Comparison of ENCODE assay signal across 12 mouse cellular contexts in the genomic region with DNA sequence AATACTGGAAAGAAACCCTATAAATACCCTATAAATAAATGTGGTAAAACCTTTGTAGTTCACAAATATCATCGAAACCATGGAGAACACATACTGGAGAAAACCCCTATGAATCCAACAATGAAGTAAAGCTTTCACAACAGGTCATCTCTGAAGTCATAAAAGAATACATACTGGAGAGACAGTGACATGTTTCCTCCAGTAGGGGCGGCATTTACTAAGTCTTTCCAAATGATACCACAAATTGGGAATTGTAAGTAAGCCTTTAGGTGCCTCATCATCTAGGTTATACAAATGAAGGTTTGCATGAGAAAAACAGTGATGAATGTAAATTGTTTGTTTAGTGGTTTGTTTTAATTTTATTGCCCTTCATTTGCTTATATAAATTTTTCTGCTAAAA. TPM values are rescaled to one million over a fixed set of nuclear protein-coding genes. Genes with fewer than 3 reads are reported as not detected.
DNase-seq lines count a peak whose midpoint lies in the region; ATAC-seq and TF ChIP-seq lines count a peak whose summit lies in the region.
"Had no signal": no experiment of that assay in that cellular context is flagged by ENCODE, and none has a peak within 500 bp of the region (broad histone marks: within the 10 kb centered on the region; RNA-seq: fewer than 3 reads in every experiment).

No protein-coding gene starts in this region.

- no peak overlapping the region for H3K9ac ChIP-seq in forebrain, embryonic 14.5 days (ENCODE audit: low read length)
- H3K9ac ChIP-seq in midbrain, postnatal 0 days (replicated peaks; ENCODE audit: low read length, poor library complexity, severe bottlenecking) = no peak overlapping the region
- H3K9ac ChIP-seq: embryonic facial prominence, embryonic 13.5 days had no signal

- no peak for ATAC-seq in forebrain, embryonic 14.5 days
- no peak for ATAC-seq in midbrain, postnatal 0 days (ENCODE audit: low FRiP score)
- 0 out of 2 replicates have a peak, but pooled peaks have one; percentile 59 for ATAC-seq in erythroid progenitor cell, adult 5-6 weeks (replicated peaks; ENCODE audit: low FRiP score, poor library complexity, severe bottlenecking)
- ATAC-seq in inflammation-experienced regulatory T-cells, adult 6 months = no peak
- ATAC-seq: Patski had no signal

- WGBS in forebrain, embryonic 14.5 days = 46% methylated on average over 2 of the region's 2 CpGs
- 56% methylated on average over 2 of the region's 2 CpGs for WGBS in forebrain, embryonic 10.5 days
- 52% methylated on average over 2 of the region's 2 CpGs for WGBS in midbrain, postnatal 0 days
- 49% methylated on average over 2 of the region's 2 CpGs for WGBS in midbrain, embryonic 10.5 days

- peak; percentile 47 for TF ChIP-seq CTCF in midbrain, postnatal 0 days (IDR thresholded peaks at IDR 0.05)

- H3K4me1 ChIP-seq in forebrain, embryonic 14.5 days (ENCODE audit: control insufficient read depth, insufficient read depth, low read length) = no peaks in the 10 kb centered on the region
- H3K4me1 ChIP-seq in forebrain, embryonic 10.5 days = no peaks in the 10 kb centered on the region
- H3K4me1 ChIP-seq in midbrain, postnatal 0 days (ENCODE audit: insufficient read depth, low read length) = no peaks in the 10 kb centered on the region
- no peaks in the 10 kb centered on the region for H3K4me1 ChIP-seq in midbrain, embryonic 10.5 days
- H3K4me1 ChIP-seq: embryonic facial prominence, embryonic 13.5 days had no signal

- DNase-seq in forebrain, embryonic 14.5 days (ENCODE audit: low spot score) = peak; percentile 13
- DNase-seq in forebrain, embryonic 10.5 days (ENCODE audit: extremely low spot score, low spot score) = no peak
- DNase-seq in midbrain, postnatal 0 days (ENCODE audit: low spot score) = no peak
- no peak for DNase-seq in midbrain, embryonic 10.5 days (ENCODE audit: low spot score)
- DNase-seq in thymus, postnatal 14 days = peak; percentile 29
- no peak for DNase-seq in ovary, postnatal 14 days (ENCODE audit: low spot score)
- DNase-seq: right cerebral cortex, postnatal 4 days had no signal

- no peaks in the 10 kb centered on the region for H3K36me3 ChIP-seq in forebrain, embryonic 14.5 days (ENCODE audit: control insufficient read depth, insufficient read depth, low read length)
- H3K36me3 ChIP-seq in forebrain, embryonic 10.5 days (replicated peaks) = no peaks in the 10 kb centered on the region
- H3K36me3 ChIP-seq in midbrain, postnatal 0 days (ENCODE audit: insufficient read depth, low read length) = no peaks in the 10 kb centered on the region
- H3K36me3 ChIP-seq in midbrain, embryonic 10.5 days = no peaks in the 10 kb centered on the region
- H3K36me3 ChIP-seq: embryonic facial prominence, embryonic 13.5 days had no signal

- no peak overlapping the region for H3K27ac ChIP-seq in forebrain, embryonic 14.5 days (ENCODE audit: low read depth, low read length)
- no peak overlapping the region for H3K27ac ChIP-seq in forebrain, embryonic 10.5 days
- H3K27ac ChIP-seq in midbrain, postnatal 0 days (ENCODE audit: low read depth, low read length) = no peak overlapping the region
- no peak overlapping the region for H3K27ac ChIP-seq in midbrain, embryonic 10.5 days (replicated peaks)
- H3K27ac ChIP-seq: embryonic facial prominence, embryonic 13.5 days; macrophage had no signal

- H3K4me3 ChIP-seq in forebrain, embryonic 14.5 days (ENCODE audit: low read depth, low read length) = no peak overlapping the region
- H3K4me3 ChIP-seq in forebrain, embryonic 10.5 days = no peak overlapping the region
- H3K4me3 ChIP-seq in midbrain, postnatal 0 days (ENCODE audit: low read depth, low read length) = no peak overlapping the region
- H3K4me3 ChIP-seq in midbrain, embryonic 10.5 days = no peak overlapping the region
- H3K4me3 ChIP-seq: embryonic facial prominence, embryonic 13.5 days had no signal

- no peak overlapping the region for H3K4me2 ChIP-seq in forebrain, embryonic 14.5 days (ENCODE audit: low read length)
- H3K4me2 ChIP-seq in midbrain, postnatal 0 days (ENCODE audit: low read depth, low read length, poor library complexity, severe bottlenecking) = no peak overlapping the region
- H3K4me2 ChIP-seq: embryonic facial prominence, embryonic 13.5 days had no signal

- H3K27me3 ChIP-seq in forebrain, embryonic 14.5 days (replicated peaks; ENCODE audit: control insufficient read depth, insufficient read depth, low read length) = no peaks in the 10 kb centered on the region
- no peaks in the 10 kb centered on the region for H3K27me3 ChIP-seq in forebrain, embryonic 10.5 days (ENCODE audit: poor library complexity, severe bottlenecking)
- no peaks in the 10 kb centered on the region for H3K27me3 ChIP-seq in midbrain, postnatal 0 days (ENCODE audit: insufficient read depth, low read length)
- no peaks in the 10 kb centered on the region for H3K27me3 ChIP-seq in midbrain, embryonic 10.5 days (ENCODE audit: low read depth, poor library complexity, severe bottlenecking)
- H3K27me3 ChIP-seq: embryonic facial prominence, embryonic 13.5 days had no signal

- no peaks in the 10 kb centered on the region for H3K9me3 ChIP-seq in forebrain, embryonic 14.5 days (replicated peaks; ENCODE audit: control insufficient read depth, low read length)
- no peaks in the 10 kb centered on the region for H3K9me3 ChIP-seq in forebrain, embryonic 10.5 days
- no peaks in the 10 kb centered on the region for H3K9me3 ChIP-seq in midbrain, postnatal 0 days (ENCODE audit: low read length)
- H3K9me3 ChIP-seq in midbrain, embryonic 10.5 days (replicated peaks) = no peaks in the 10 kb centered on the region
- H3K9me3 ChIP-seq: embryonic facial prominence, embryonic 13.5 days had no signal

RNA-seq across cellular contexts. Expression of gene Myo9b, which starts 48.0 kb away (rescaled TPM):
- 11.8 and 13.0 TPM in 2 replicates for polyA plus RNA-seq in forebrain, embryonic 14.5 days (2014; fragmentation: Nextera tagmentation; extraction: Ambion mirVana)
- 26.0 and 28.0 TPM in 2 replicates for polyA plus RNA-seq in forebrain, embryonic 10.5 days (2016; fragmentation: Nextera tagmentation; extraction: Ambion mirVana)
- total RNA-seq in midbrain, postnatal 0 days (2014; rRNA removed) = 32.3 and 58.1 TPM in 2 replicates
- 6.9 and 7.6 TPM in 2 replicates for polyA plus RNA-seq in midbrain, postnatal 0 days (2015; fragmentation: Nextera tagmentation; extraction: Ambion mirVana)
- 24.6 and 25.3 TPM in 2 replicates for polyA plus RNA-seq in midbrain, embryonic 10.5 days (2016; fragmentation: Nextera tagmentation; extraction: Ambion mirVana)
- total RNA-seq in erythroid progenitor cell, adult 5-6 weeks (2015; ENCODE audit: low replicate concordance) = 26.3 and 29.3 TPM in 2 replicates
- 23.4 and 32.3 TPM in 2 replicates for total RNA-seq in erythroid progenitor cell, adult 5-6 weeks (2017; ENCODE audit: low replicate concordance)
- 10 to 100 TPM; 18.3 to 20.4 (median 19.4) TPM for polyA plus RNA-seq in inflammation-experienced regulatory T-cells, adult 6 months (2017; shearing (Covaris generic))

RNA-seq across cellular contexts. Expression of gene Haus8, which starts 48.2 kb away (rescaled TPM):
- 51.5 and 64.2 TPM in 2 replicates for polyA plus RNA-seq in forebrain, embryonic 14.5 days (2014; fragmentation: Nextera tagmentation; extraction: Ambion mirVana)
- 61.3 and 65.8 TPM in 2 replicates for polyA plus RNA-seq in forebrain, embryonic 10.5 days (2016; fragmentation: Nextera tagmentation; extraction: Ambion mirVana)
- 26.2 and 27.8 TPM in 2 replicates for total RNA-seq in midbrain, postnatal 0 days (2014; rRNA removed)
- 46.2 and 49.6 TPM in 2 replicates for polyA plus RNA-seq in midbrain, postnatal 0 days (2015; fragmentation: Nextera tagmentation; extraction: Ambion mirVana)
- polyA plus RNA-seq in midbrain, embryonic 10.5 days (2016; fragmentation: Nextera tagmentation; extraction: Ambion mirVana) = 60.8 and 61.4 TPM in 2 replicates
- 36.4 and 49.9 TPM in 2 replicates for total RNA-seq in erythroid progenitor cell, adult 5-6 weeks (2015; ENCODE audit: low replicate concordance)
- 69.7 and 109 TPM in 2 replicates for total RNA-seq in erythroid progenitor cell, adult 5-6 weeks (2017; ENCODE audit: low replicate concordance)
- polyA plus RNA-seq in inflammation-experienced regulatory T-cells, adult 6 months (2017; shearing (Covaris generic)) = 10 to 100 TPM; 26.5 to 53.0 (median 32.5) TPM

Comparison
In these comparisons a context has a peak if more than half of its experiments do, and no peak if none do; other contexts are left out.
1. DNase-seq: peak in forebrain, embryonic 14.5 days (single experiment) and thymus, postnatal 14 days (single experiment); none in forebrain, embryonic 10.5 days (single experiment), midbrain, postnatal 0 days (single experiment), midbrain, embryonic 10.5 days (single experiment) and ovary, postnatal 14 days (single experiment).